Mouse (Mus musculus): Measurements from ENCODE around the gene Stmn3.

The Stmn3 gene

DNA sequence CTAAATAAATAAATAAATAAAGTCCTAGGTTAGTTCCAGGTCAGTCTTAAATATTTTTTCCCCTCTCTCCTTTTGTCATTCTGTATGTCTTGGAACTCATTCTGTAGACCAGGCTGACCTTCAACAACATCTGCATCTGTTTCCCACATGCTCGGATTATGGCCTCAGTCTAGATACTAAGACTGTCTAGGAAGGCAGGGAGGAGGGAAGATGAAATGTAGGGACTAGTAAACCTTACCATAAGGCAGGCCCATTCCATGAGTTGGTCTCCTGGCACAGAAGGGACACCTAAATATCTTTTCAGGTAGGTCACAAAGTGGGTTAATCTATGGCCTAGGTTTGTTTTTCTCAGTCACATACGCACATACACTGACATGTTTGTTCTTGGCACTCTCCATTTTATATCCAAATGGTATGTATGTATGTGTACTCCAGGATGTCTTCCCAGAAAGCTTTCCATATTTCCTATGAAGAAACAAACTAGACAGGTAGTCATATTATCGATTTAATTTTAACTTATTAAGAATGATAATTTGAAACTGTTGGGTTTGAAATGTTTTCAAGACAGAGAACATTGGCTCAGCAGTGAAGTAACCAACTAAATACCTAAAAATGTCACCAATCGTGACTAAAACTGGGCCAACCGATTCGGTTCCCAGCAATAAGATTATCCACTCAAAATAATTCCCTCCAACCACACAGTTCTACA is 27.5 kb downstream of the Stmn3 start:
- DNase-seq (ENCODE audit: low spot score): no peak

DNA sequence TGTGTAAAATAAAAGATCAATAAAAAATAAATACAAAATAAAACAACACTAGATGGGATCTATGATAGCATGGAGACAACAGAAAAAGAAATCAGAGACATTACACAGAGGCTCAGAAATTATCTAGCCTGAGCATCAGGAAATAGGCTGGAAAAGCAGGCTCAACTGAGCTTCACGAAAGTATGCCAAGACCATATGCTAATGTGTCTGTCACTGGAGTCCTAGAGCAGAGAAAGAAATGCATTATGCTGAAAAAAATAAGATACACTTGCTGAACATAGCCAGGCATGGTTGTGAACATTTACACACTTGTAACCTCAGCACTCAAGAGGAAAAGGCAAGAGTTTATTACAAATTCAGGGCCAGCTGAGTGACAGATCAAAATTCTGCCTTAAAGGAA is 34.3 kb downstream of the Stmn3 start:
- no peak for DNase-seq (ENCODE audit: low spot score)

GRCm38 (mm10) chr2:181277866-181278265 is 36.4 kb downstream of the Stmn3 start:
- no peak for DNase-seq (ENCODE audit: low spot score)

GRCm38 (mm10) chr2:181276766-181277165 is 37.5 kb downstream of the Stmn3 start:
- no peak for DNase-seq (ENCODE audit: low spot score)

DNA sequence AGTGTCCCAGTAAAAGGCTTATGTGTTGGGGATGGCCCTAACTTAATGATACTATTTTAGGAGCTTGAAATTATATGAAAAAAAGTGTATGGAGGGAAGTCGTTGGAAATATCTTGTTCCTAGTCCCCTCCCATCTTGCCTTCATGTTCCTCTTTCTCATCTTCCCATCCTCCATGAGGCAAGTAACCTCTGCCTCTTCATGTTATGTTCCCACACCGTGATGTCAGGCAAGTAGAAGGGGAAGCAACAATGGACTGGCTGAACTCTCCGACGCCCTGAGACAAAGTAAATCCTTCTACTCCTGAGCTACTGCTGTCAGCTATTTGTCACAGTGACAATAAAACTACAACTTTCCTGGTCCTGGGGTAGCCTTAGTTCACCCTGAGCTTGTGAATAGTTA is 39.7 kb downstream of the Stmn3 start:
- DNase-seq (ENCODE audit: low spot score): no peak

- DNase-seq (ENCODE audit: low spot score): no peak
Observed at GRCm38 (mm10) chr2:181273829-181274228, 40.5 kb downstream of the Stmn3 start.

GRCm38 (mm10) chr2:181272092-181272491 is 42.2 kb downstream of the Stmn3 start:
- DNase-seq (ENCODE audit: low spot score): no peak

DNA sequence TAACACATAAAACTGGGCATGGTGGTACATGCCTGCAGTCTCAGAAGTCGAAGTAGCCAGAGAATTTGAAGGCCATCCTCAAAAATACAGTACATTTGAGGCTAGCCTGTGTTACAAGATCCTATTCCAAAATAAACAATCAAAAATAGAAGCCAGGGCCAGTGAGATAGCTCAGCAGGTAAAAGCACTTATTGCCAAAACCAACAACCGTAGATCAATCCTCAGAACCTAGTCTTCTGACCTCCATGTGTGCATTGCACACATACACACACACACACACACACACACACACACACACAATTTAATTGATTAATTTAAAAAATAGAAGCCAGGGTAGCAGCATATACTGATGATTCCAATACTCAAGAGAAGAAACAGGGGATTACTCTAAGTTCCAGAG is 47.5 kb downstream of the Stmn3 start:
- DNase-seq (ENCODE audit: low spot score): no peak
